Mouse (Mus musculus) kidney, postnatal 10 days (tissue): ENCODE results near the gene Lrrc3.
A peak's percentile ranks its signal among the peaks of the same experiment; 100 is the strongest.
"Not testable (repeated sequence)": the region's sequence is repeated elsewhere in the genome, so short reads cannot be mapped to it uniquely, and the experiment has no call there.

Experiments
- DNase-seq: peaks from one replicate; pipeline ENCODE4 v3.0.0; 2021; ENCODE audit warnings: mixed read lengths

Gene Lrrc3

DNA sequence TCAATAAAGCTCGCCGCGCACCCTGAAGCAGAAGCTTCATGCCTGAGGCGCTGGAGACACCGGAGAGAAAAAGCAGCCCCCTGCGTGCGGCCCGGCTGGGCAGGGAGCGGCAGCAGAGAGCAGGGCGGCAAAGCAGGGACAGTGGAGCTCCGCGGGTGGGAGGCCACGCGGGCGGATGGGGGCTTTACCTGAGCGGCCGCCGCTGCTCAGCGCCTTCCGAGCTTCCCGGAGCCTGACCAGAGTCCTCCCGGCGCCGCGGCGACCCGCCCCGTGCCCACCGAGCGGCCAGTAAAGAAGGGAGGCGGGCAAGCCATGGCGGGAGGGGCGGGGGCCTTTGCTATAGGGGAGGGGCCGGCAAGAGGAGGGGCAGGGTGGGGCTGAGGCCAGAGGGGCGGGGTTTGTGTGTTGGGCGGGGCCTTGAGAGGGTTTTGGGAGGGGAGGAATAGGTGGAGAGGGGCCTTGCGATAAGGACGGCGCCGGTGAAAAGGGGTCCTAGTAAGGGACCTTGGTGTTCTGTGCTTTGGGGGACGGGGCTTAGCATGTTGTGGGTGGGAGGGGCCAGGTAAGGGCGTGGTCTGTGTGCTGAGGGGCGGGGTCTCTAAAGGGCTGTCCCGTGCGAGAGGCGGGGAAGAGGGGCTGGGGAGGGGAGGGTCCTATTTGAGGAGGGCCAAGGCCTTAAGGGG lies at the start of gene Lrrc3:
TSS of gene Lrrc3 (minus strand) at position 326 of the 683 bp plus-strand sequence.
- DNase-seq = peak; percentile 84

- DNase-seq = not testable (repeated sequence)
Measured at GRCm38 (mm10) chr10:77950468-77950867, 48.1 kb upstream of the Lrrc3 start.

- DNase-seq = no peak
Measured at GRCm38 (mm10) chr10:77939685-77940084, 37.3 kb upstream of the Lrrc3 start.

GRCm38 (mm10) chr10:77927375-77927774 lies 25.0 kb upstream of the Lrrc3 start:
- DNase-seq = no peak

GRCm38 (mm10) chr10:77926140-77926539 lies 23.8 kb upstream of the Lrrc3 start:
- DNase-seq = peak; percentile 58

GRCm38 (mm10) chr10:77922681-77923080 lies 20.3 kb upstream of the Lrrc3 start:
- no peak for DNase-seq

- no peak for DNase-seq
Measured at GRCm38 (mm10) chr10:77921009-77921408, 18.7 kb upstream of the Lrrc3 start.

DNA sequence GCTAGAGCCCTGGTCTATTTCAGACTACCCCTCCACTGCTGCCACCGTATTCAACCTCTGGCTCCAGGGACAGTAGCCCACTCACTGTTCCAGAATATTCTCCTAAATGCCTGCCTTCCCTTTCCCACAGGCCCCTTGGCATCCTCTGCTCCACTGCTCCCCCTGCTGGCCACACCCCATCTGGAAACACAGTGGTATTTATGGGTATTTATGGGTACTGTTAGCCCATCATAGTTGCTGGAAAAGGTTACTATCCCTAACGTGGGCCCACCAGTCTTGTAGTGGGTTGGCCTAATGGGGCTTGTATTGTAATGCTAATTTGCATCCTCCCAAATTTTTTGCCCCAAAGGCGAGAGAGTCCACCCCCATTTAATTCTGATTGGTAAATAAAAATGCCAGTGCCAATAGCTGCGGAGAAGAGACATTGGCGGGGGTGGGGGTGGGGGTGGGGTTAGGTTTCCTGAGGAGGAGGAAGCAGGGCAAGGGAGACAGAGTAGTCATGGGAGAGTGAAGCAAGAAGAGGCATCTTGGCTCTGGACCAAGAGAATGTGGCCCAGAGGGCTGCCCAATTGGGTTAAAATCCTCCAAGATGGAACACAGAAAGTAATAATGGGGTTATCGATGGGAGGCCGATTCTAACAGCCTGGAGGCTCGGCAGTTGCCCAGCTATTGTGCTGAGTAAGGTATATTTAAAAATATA lies 14.4 kb upstream of the Lrrc3 start:
- DNase-seq = peak; percentile 81

DNA sequence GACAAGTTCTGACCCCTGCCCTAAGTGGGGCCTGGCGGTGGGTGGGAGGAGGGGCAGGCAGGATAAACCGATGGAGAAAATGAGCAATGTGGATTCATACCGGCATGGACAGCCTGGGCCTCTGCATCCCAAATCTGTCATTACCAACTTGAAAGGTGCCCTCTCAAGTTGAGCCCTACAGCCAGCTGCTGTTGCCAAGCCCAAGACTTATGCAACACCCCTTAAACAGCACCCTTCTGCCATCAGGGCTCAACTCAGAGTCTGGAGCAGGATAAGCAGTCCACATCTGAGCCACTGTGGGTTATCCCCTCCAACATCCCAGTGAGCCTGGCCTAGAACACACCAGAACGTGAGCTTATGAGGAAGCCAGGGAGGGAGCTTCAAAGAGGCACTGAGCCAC lies 11.0 kb upstream of the Lrrc3 start:
- DNase-seq = no peak

DNA sequence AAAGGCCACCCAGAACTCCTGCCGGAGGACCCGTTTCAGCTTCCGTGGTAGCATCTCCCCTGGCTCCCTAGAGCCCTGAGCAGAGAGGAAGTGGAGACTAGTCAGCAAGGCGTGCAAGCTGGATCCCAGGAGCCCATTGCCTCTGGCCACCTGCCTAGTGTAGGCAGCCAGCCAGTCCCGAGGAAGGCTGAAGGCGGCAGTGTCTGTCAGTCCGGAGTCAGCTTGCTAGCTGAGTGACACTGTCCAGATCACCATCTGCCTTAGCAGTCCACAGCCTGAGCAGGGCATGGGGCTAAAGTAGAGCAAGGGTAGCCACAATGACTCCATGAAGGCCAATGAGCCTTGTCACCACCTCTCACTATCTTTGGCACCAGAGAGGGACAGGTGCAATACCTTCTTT lies 10.3 kb upstream of the Lrrc3 start:
- DNase-seq = no peak

- peak; percentile 72 for DNase-seq
Measured at GRCm38 (mm10) chr10:77902894-77903715, 769 bp upstream of the Lrrc3 start.

- DNase-seq = peak; percentile 55
Measured at GRCm38 (mm10) chr10:77901871-77902210, 495 bp downstream of the Lrrc3 start.

GRCm38 (mm10) chr10:77900903-77901818 lies 1.2 kb downstream of the Lrrc3 start:
- DNase-seq = no peak

DNA sequence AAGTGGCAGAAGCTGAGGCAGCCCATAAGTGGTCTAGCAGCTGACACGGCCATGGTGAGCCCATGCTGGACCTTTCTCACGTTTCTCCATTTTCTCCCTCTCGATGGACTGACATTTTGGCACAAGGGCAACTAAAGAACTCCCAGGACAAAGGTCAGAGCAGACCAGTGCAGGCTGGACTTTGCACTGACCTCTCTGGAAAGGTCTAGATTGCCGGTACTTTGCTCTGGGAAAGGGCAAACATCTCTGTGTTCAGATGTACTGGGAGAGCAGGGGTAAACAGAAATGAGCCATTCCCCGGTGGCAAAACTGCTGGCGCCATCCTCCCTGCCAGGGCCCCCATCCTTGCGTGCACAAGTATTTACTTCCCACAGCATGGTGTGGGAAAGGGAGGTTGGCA lies 2.2 kb downstream of the Lrrc3 start:
- no peak for DNase-seq

GRCm38 (mm10) chr10:77895562-77895961 lies 6.8 kb downstream of the Lrrc3 start:
- DNase-seq = no peak

DNA sequence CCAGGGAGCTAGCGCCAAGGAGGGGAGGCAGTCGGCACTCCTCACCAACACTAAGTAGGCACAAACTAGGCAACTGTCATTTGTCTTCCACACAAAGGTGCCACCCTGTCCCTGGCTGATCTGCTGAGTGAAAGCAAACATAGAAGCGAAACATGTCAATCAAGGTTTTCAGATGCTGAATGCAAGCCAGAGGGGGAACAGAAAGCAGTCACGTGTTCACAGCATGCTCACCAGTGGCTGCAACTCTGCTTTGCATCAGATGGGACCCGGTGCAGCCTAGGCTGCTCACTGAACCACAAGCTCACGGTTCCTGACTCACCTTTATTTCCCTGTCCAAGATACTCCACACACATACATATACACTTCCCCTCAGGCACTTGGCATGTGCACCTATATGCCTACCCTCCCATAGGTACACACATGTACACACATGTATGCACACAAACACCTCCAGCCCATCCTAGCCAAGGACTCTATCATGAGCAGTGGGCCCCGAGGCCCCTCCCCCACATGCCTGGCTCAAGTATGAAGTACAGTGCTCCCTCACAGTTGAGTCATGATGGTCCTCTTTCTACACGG lies 11.3 kb downstream of the Lrrc3 start:
- DNase-seq = no peak

DNA sequence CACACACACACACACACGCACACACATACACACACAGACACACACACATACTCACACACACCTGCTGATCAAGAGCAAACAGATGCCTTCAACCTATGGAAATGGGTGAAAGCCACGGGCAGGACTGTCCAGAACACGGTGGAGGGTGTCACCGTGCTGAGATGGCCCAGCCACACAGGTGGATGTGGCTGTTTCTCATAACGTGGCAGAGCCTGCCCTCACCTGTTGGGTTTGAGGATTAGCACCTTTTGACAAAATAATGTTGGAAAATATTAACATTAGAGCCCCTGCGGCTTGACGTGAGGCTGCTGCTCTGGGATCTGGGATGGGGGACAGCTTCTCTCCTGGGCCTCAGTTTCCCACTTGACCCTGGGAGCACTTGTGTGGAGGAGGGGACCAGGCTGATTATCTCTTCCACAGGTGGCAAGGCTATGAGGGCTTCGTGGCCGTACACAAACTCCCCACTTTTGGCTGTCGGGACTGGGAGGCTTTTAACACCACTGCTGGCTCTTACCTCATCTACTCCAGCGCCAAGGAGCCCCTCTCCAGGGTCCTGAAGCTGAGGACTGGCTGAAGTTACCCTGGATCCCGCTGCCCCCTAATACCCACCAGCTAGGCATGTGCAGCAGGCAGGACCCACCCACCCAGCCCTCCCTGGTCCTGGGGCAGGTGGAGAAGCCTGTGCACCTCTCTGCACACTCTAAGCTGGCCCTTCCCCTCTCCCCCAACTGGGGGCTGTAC lies 16.2 kb downstream of the Lrrc3 start:
- peak; percentile 36 for DNase-seq

DNA sequence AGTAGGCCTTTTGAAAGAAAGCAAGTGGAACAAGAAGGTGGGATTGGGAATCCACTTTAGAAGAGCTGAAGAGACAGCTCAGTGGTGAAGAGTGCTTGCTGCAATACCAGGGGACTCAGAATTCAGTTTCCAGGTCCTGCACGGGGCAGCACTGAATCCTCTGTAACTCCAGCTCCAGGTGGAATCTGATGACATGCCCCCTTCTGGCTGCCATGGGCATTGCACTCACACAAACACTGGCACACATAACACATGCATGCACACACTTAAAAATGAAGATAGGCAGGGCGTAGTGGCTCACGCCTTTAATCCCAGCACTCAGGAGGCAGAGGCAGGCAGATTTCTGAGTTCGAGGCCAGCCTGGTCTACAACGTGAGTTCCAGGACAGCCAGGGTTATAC lies 19.8 kb downstream of the Lrrc3 start:
- no peak for DNase-seq

- DNase-seq = no peak
Measured at GRCm38 (mm10) chr10:77880305-77880704, 22.0 kb downstream of the Lrrc3 start.

DNA sequence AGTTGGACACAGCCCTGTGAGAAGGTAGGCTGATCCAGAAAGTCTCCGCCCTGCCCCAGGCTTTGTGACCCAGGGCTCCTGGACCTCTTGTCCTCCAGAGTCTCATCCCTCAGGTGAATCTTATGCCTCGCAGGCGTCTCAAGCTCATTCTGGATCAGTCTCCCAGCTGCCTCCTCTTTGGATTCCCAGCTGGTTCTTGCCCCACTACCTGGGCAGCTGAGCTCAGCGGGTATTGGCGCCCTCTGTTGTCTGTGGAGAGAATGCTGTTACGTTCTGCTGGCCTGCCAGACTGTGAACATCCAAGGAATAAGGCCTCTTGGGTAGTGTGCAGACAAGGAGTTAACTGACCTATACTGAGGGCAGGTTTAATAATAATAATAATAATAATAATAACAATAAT lies 23.4 kb downstream of the Lrrc3 start:
- DNase-seq = peak; percentile 47

DNA sequence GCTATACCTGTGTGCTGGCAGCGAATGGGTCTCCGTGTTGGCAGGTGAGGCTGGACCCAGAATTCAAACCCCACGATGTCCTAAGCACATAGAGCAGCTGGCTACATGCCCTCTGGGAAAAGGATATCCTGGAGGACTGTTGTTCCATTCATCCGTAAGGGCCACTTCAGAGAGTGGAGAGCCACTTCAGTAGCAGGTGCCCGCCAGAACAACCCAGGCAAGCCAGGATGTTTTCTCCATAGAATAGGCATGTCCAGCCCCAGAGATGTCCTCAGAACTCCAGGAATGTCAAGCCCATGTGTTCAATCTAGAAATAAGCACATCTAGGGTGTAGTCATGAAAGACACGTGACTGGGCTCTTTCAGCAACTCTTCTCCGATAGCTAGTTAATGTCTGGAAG lies 32.7 kb downstream of the Lrrc3 start:
- DNase-seq = no peak

- peak; percentile 43 for DNase-seq
Measured at GRCm38 (mm10) chr10:77867546-77867945, 34.8 kb downstream of the Lrrc3 start.
